Mouse (Mus musculus) heart, adult 8-10 months (tissue): Measurements from ENCODE around the gene Ccdc158. TPM values are rescaled to one million over a fixed set of nuclear protein-coding genes. Genes with fewer than 3 reads are reported as not detected.

ENCODE experiments used
- DNase-seq: peaks from one replicate; pipeline ENCODE4 v3.0.0; 2022; ENCODE audit warnings: low spot score
- total RNA-seq, 4 experiments: library from RNA; stranded (reverse); gene quantifications; 2 replicates each; pipeline ENCODE4 v1.2.4; 2022

The Ccdc158 gene
- total RNA-seq, 4 experiments from 2014 or later, result 0.06 to 0.09 TPM; not detected in 2

DNA sequence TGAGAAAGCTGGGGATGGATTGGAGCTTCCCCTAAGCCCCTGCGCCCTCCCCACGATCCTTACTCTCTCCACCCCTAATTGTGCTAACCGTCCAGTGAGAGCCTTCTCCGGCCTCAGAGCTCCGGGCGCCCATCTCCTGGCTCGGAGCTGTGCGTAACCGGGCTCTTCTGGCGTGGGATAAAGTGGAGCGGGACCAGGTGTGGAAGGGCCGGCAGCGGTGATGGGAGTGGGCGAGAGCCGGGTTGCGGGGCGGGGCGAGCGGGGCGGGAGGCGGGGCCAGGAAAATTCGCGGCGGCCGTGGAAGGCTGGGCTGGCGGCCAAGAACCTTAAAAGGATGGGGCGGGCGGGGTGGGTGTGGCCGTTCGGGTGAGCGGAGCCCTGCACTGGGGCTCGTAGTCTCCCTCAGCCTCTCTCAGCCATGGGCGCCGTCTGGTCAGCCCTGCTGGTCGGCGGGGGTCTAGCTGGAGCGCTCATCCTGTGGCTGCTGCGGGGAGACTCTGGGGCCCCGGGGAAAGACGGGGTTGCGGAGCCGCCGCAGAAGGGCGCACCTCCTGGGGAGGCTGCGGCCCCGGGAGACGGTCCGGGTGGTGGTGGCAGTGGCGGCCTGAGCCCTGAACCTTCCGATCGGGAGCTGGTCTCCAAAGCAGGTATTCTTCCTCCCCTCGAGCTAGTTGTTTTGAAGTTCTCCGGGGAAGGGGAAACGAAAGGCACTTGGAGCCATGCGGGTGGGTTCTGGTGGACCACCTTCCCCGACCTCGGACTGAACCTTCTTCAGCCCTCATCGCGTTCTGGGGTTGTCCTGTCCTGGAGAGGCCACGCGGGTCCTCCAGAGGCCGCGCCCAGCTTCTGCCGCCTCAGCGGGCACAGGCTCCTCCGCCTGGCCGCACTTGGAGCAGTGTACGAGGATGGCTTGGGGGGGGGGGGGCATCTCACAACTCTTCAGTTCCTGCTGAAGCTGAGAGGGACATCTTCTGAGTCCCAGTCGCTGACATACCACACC, 72.1 kb downstream of the Ccdc158 start, which contains the start of gene Stbd1:
Gene Stbd1, plus strand, starts transcription at position 351 of the 1,000 bp plus-strand sequence.
- DNase-seq, result peak; percentile 33

DNA sequence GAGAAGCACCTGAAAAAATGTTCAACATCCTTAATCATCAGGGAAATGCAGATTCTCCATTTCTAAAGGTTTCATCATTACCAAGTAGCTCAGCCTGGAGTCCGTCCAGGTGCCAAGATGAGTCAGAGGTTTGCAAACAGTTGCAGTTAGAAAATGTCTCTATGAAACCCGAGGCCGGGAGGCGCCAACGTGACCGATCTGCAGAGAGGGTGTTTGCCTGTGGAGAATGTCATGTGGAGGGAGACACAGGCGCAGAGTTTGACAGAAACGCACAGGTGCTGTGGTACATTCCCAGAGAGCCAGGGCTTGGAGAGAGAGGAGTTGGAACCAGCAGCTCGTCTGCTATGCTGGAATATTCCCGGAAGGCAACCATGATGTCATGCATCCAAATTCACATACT, 76.0 kb downstream of the Ccdc158 start:
- no peak for DNase-seq

DNA sequence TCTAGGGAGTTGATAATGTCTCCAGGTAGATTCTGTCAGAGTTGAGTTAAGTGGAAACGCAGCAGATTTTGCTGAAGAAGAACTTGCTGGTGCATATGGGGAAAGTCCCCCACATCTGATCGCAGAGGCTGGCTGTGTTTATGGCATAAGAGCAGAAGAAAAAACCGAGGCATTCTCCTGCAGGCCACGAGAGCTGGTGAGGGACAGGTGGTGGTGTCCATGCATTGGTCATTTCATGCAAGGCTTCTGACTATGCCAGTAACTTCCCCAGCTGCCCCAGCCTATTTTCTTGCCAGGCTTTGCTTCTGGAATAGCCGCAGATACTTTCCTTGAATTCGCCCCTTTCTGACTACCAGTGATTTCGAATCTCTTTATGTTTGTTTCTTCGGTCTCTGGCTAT, 78.2 kb downstream of the Ccdc158 start:
- no peak for DNase-seq

DNA sequence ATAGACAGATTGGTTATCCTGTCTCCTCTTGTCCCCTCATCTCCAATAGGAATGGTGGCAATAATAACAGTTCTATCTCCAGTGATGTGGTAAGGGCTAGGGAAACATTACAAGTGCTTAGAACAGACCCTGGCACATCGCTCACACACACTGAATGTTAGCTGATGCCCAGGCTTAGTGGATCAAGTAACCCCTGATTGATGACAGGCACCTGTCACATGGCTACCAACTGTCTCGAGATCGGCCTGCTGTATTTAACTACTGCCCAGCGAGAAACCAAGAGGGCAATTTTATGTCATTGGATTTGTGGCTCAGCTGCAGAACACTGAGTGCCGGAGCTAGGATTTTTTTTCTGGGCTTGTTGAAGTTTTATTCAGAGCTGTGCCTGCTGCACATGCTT, 80.0 kb downstream of the Ccdc158 start:
- no peak for DNase-seq

DNA sequence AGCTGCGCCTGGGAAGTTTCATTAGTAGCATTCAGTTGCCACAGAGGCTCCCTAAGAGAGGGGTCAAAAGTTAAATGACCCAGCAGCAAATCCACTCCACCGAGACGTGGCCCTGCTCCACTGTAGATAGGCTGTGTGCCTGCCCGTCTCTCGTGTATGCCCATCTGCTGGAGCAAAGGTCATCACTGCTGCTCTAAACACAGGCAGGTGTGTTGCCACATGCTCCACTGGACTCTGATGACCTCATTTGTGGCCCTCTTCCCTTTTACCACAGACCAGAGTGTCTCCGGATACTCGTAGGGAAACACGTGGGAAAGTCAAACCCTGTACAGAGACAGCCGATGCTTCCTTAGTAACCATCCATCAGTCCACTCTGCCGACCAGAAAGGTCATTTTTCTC, 89.1 kb downstream of the Ccdc158 start:
- no peak for DNase-seq

DNA sequence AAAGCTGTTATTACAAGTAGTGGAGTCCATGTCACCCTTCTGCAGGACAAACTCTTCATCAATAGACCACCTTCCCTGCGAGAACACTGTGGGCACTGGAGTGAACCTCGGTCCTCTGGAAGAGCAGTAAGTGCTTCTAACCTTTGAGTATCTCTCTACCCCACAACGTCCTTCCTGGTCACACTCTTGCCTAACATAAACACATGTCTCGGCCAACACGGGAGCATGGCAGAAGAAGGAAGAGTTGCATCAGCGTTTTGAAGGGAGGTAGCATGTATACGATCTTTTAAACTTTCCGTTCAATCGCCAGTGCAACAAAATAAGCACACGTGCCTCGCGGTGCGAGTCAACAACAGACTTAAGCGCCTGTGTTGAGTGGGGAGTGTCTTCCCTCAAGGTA, 95.5 kb downstream of the Ccdc158 start:
- DNase-seq, result no peak

DNA sequence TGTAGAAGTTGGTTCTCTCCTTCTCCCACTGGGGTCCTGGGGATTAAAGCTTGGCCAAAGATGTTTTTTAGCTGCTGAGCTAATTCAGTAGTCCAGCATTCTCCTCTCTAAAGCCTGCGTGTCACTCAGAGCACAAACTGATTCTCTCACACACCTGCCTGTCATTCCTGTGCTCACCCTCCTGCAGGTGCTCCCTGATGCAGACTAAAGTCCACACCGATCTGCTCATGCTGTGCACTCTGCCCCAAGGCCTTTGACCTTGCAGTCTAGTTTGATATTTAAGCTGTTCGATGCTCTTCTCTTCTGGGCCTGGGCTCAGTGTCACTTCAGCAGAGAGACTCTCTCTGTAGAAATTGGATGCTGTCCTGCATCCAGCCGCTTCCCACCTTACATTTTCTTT, 103.8 kb downstream of the Ccdc158 start:
- no peak for DNase-seq

DNA sequence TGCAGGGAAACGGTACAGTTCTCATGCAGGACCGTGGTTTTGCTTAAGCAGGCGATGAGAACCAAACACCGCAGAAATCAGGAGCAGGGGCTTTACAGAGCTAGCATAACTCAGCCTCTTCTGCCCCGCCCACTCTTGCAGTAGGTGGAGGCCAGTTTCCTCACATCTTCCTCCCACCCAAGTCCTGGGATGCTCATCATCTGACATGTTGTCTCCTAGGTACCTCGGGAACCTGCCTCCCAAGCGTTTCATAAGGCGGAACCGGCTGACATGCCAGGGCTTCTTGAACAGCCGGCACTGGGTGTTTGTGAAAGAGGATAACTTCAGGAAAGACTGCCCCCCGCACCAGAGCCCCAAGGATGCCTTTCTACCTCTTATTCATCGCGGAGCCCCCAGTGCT, 113.1 kb downstream of the Ccdc158 start:
- no peak for DNase-seq

DNA sequence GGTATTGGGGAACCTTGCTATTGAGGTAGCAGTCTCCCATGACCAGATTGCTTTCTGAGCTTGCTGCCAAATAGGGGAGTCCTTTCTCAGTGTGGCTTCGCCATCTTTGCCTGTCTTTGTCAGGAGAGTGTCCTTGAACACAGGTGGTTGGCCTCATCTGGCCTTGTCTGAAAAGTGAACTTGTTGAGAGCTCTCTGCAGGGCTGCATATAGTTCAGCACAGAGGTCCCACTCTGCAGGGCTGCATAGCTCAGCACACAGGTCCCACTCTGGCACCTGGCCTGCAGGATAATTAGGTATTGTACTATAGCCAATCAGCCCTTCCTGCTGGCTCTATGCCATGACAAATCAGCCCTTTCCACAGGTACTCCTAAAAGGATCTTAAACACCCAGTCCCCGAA, 114.9 kb downstream of the Ccdc158 start:
- no peak for DNase-seq

Other genes starting within 250 kb of the Ccdc158 start
- gene Nup54, start 240.1 kb downstream of the Ccdc158 start, total RNA-seq, result 10 to 100 TPM; 12.1 to 18.4 (median 16.2) TPM
- 10 to 100 TPM; 84.5 to 87.7 (median 86.8) TPM for gene Scarb2, start 168.4 kb downstream of the Ccdc158 start, total RNA-seq
- not detected for gene Fam47e, start 120.2 kb downstream of the Ccdc158 start, total RNA-seq
- gene Stbd1, start 72.2 kb downstream of the Ccdc158 start, total RNA-seq, result 1 to 10 TPM in 3 of 4 experiments, under 1 TPM in 1; 0.87 to 2.1 (median 1.4) TPM
- gene Shroom3, start 8.2 kb upstream of the Ccdc158 start, total RNA-seq, result 10 to 100 TPM; 38.0 to 42.8 (median 40.7) TPM